ENCODE assay signal across 10 mouse cellular contexts in genomic region chr17:30498376-30498719, GRCm38 (mm10).
A peak's percentile ranks its signal among the peaks of the same experiment; 100 is the strongest.
DNase-seq lines count a peak whose midpoint lies in the region; ATAC-seq and TF ChIP-seq lines count a peak whose summit lies in the region.
"Had no signal": no experiment of that assay in that cellular context is flagged by ENCODE, and none has a peak within 500 bp of the region (broad histone marks: within the 10 kb centered on the region; RNA-seq: fewer than 3 reads in every experiment).

No protein-coding gene starts in this region.

- H3K4me1 ChIP-seq in heart, adult 2 months (ENCODE audit: control insufficient read depth, insufficient read depth, low read length): peaks cover 4% of the 10 kb centered on the region; the same call in 1 of the 2 replicates
- peaks cover 14% of the 10 kb centered on the region; the same call in 1 of the 2 replicates for H3K4me1 ChIP-seq in heart, embryonic 11.5 days (ENCODE audit: control insufficient read depth, insufficient read depth, low read length)
- H3K4me1 ChIP-seq in forebrain, embryonic 16.5 days (replicated peaks; ENCODE audit: control insufficient read depth, insufficient read depth, low read length): peaks cover 20% of the 10 kb centered on the region
- H3K4me1 ChIP-seq in hindbrain, embryonic 15.5 days (replicated peaks): peaks cover 28% of the 10 kb centered on the region

- peak; percentile 70 to 82 for DNase-seq in heart, adult 2 months
- DNase-seq in adrenal gland, adult (ENCODE audit: inconsistent age in 2 of 2, low spot score in 1 of 2): peak; percentile 63 to 79
- DNase-seq in lung, postnatal 36 days: peak; percentile 65
- no peak for DNase-seq in frontal cortex, postnatal 10 days (ENCODE audit: low spot score in 2 of 2)
- no peak for DNase-seq in left cerebral cortex, adult 9 months (ENCODE audit: low spot score in 2 of 2)

- no peak for ATAC-seq in heart, embryonic 11.5 days (replicated peaks; ENCODE audit: insufficient number of reproducible peaks, low FRiP score, low TSS enrichment)
- no peak for ATAC-seq in forebrain, embryonic 16.5 days
- ATAC-seq in hindbrain, embryonic 15.5 days (ENCODE audit: low FRiP score, low read depth): no peak

- no peak for TF ChIP-seq POLR2A in heart, adult 2 months (IDR thresholded peaks at IDR 0.05; ENCODE audit: insufficient read depth, low read depth, low read length)

- H3K27ac ChIP-seq in heart, adult 2 months: peak overlapping the region; percentile 34; the same call in 1 of the 2 replicates
- H3K27ac ChIP-seq in heart, embryonic 11.5 days (ENCODE audit: low read depth, low read length): no peak overlapping the region
- peak overlapping the region; percentile 45; the same call in 1 of the 2 replicates for H3K27ac ChIP-seq in forebrain, embryonic 16.5 days (ENCODE audit: low read length)
- H3K27ac ChIP-seq in hindbrain, embryonic 15.5 days (replicated peaks): peak overlapping the region; percentile 71
- H3K27ac ChIP-seq: embryonic facial prominence, embryonic 12.5 days had no signal

- TF ChIP-seq CTCF in heart, adult 2 months (IDR thresholded peaks at IDR 0.05): no peak

- no peak overlapping the region for H3K9ac ChIP-seq in heart, adult 2 months (ENCODE audit: low read depth, low read length)
- H3K9ac ChIP-seq in heart, embryonic 11.5 days (ENCODE audit: low read depth, low read length): no peak overlapping the region
- H3K9ac ChIP-seq in forebrain, embryonic 16.5 days (replicated peaks; ENCODE audit: low read depth, low read length): no peak overlapping the region
- no peak overlapping the region for H3K9ac ChIP-seq in hindbrain, embryonic 15.5 days
- H3K9ac ChIP-seq: embryonic facial prominence, embryonic 12.5 days had no signal

- H3K36me3 ChIP-seq in heart, adult 2 months (ENCODE audit: control insufficient read depth, insufficient read depth, low read length): no peaks in the 10 kb centered on the region
- no peaks in the 10 kb centered on the region for H3K36me3 ChIP-seq in heart, embryonic 11.5 days (ENCODE audit: control insufficient read depth, insufficient read depth, low read length)
- H3K36me3 ChIP-seq in forebrain, embryonic 16.5 days (ENCODE audit: control insufficient read depth, insufficient read depth): no peaks in the 10 kb centered on the region
- no peaks in the 10 kb centered on the region for H3K36me3 ChIP-seq in hindbrain, embryonic 15.5 days

- H3K4me2 ChIP-seq in heart, embryonic 11.5 days: no peak overlapping the region
- H3K4me2 ChIP-seq in forebrain, embryonic 16.5 days (ENCODE audit: low read length): no peak overlapping the region
- no peak overlapping the region for H3K4me2 ChIP-seq in hindbrain, embryonic 15.5 days
- H3K4me2 ChIP-seq: embryonic facial prominence, embryonic 12.5 days had no signal

- TF ChIP-seq EP300 in heart, adult 2 months (IDR thresholded peaks at IDR 0.05; ENCODE audit: insufficient read depth, low read depth, low read length): no peak

- H3K79me2 ChIP-seq in heart, adult 2 months (replicated peaks; ENCODE audit: control insufficient read depth, insufficient read depth, low read length): no peaks in the 10 kb centered on the region; the same call in 1 of the 2 replicates

- H3K4me3 ChIP-seq in heart, adult 2 months: no peak overlapping the region
- H3K4me3 ChIP-seq in heart, embryonic 11.5 days (ENCODE audit: low read depth, low read length): no peak overlapping the region
- no peak overlapping the region for H3K4me3 ChIP-seq in forebrain, embryonic 16.5 days (replicated peaks; ENCODE audit: low read length)
- no peak overlapping the region for H3K4me3 ChIP-seq in hindbrain, embryonic 15.5 days
- H3K4me3 ChIP-seq: embryonic facial prominence, embryonic 12.5 days had no signal

- intact Hi-C loops in heart, adult 2 months (cut with DNase I): no loop called here

- H3K9me3 ChIP-seq in heart, embryonic 11.5 days (replicated peaks; ENCODE audit: control insufficient read depth, low read length): no peaks in the 10 kb centered on the region
- H3K9me3 ChIP-seq in forebrain, embryonic 16.5 days (ENCODE audit: control insufficient read depth, low read length): no peaks in the 10 kb centered on the region
- H3K9me3 ChIP-seq in hindbrain, embryonic 15.5 days: no peaks in the 10 kb centered on the region
- H3K9me3 ChIP-seq: embryonic facial prominence, embryonic 12.5 days had no signal

- no peaks in the 10 kb centered on the region for H3K27me3 ChIP-seq in heart, adult 2 months (ENCODE audit: control insufficient read depth, insufficient read depth, low read length)
- H3K27me3 ChIP-seq in heart, embryonic 11.5 days (ENCODE audit: control insufficient read depth, insufficient read depth, low read length): no peaks in the 10 kb centered on the region
- no peaks in the 10 kb centered on the region for H3K27me3 ChIP-seq in forebrain, embryonic 16.5 days (replicated peaks; ENCODE audit: control insufficient read depth, insufficient read depth, low read length)
- H3K27me3 ChIP-seq in hindbrain, embryonic 15.5 days: no peaks in the 10 kb centered on the region
- H3K27me3 ChIP-seq: CH12.LX; embryonic facial prominence, embryonic 12.5 days had no signal

- 36% methylated on average over 6 of the region's 6 CpGs for WGBS in heart, adult 2 months
- WGBS in heart, embryonic 11.5 days (ENCODE audit: insufficient replicate concordance): 42% methylated on average over 6 of the region's 6 CpGs
- WGBS in forebrain, embryonic 16.5 days: 29% methylated on average over 6 of the region's 6 CpGs
- WGBS in hindbrain, embryonic 15.5 days: 26% methylated on average over 6 of the region's 6 CpGs

Comparison
In these comparisons a context has a peak if more than half of its experiments do, and no peak if none do; other contexts are left out.
1. DNase-seq: peak in heart, adult 2 months (2 of 2), adrenal gland, adult (2 of 2) and lung, postnatal 36 days (single experiment); none in frontal cortex, postnatal 10 days (0 of 2) and left cerebral cortex, adult 9 months (0 of 2).